Mouse (Mus musculus) cerebellum, adult 2 months (tissue): ENCODE measurements around the gene Ankdd1a.

ENCODE experiments used
- CTCF ChIP-seq: fragments of 200-500 bp; IDR thresholded peaks from 2 replicates; pipeline ENCODE4 v1.5.1; 2011; ENCODE audit warnings: low read depth, mild to moderate bottlenecking, control low read depth, low read length, moderate library complexity, borderline replicate concordance; ENCODE audit not compliant: insufficient read depth
- POLR2A ChIP-seq: fragments of 200-500 bp; IDR thresholded peaks from 2 replicates; pipeline ENCODE4 v1.6.1; 2011; ENCODE audit warnings: low read length, control low read depth, borderline replicate concordance; ENCODE audit not compliant: insufficient read depth

GRCm38 (mm10) chr9:65546413-65546695 lies 26.4 kb upstream of the Ankdd1a start:
- TF ChIP-seq CTCF (no peak), POLR2A (no peak)
